Mouse (Mus musculus): ENCODE results near the gene Dlx1. TPM values are rescaled to one million over a fixed set of nuclear protein-coding genes. Genes with fewer than 3 reads are reported as not detected.

The Dlx1 gene
- polyA plus RNA-seq, 1 experiment = 0.64 TPM

DNA sequence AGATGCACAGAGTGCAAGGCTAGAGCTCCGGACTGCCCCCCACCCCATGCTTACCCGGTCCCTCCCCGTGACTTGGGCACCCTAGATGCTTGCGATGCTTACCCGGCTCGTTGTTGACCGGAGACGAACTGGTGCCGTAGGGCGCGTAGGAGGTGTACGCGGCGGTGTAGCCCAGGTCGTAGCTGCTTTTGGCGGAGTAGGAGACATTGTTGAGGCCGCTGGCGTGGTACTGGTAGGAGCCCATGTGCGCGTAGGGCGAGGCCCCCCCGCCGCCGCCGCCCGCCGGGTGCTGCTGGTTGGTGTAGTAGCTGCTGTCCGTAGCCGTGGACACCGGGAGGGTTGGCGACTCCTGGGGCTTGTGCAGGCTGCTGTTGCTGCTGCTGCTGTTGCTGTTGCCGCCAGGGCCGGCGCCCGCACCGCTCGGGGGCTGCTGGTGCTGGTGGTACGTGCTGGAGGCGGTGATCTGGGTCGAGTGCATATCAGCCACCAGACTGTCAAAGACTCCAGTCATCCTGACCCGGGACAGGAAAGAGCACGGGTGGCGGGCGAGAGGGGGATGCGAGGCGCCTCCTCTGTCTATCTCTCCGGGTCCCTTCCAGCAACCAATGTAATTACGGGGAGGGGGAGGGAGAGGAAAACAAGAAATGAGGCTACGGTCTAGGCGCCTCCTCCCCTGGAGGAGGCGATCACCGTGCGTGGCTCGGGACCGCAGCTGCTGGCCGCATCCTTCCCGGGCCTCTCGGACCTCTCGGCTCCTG is 18.1 kb downstream of the Dlx1 start:
- H3K79me2 ChIP-seq (ENCODE audit: control insufficient read depth, insufficient read depth) = peaks cover 5% of the 10 kb centered on the region
- peak overlapping the region; percentile 99 for H3K4me2 ChIP-seq (ENCODE audit: low read depth)
- H3K36me3 ChIP-seq (ENCODE audit: control insufficient read depth, insufficient read depth) = no peaks in the 10 kb centered on the region
- H3K4me3 ChIP-seq = peak overlapping the region; percentile 59
- no peak for TF ChIP-seq TCF12 (IDR thresholded peaks at IDR 0.05; ENCODE audit: insufficient read depth, poor library complexity, severe bottlenecking)
- TF ChIP-seq E2F4 (IDR thresholded peaks at IDR 0.05; ENCODE audit: insufficient read depth) = no peak
- peak; percentile 12 for TF ChIP-seq POLR2A (IDR thresholded peaks at IDR 0.05; ENCODE audit: insufficient read length, low read depth)
- TF ChIP-seq REST (IDR thresholded peaks at IDR 0.05; ENCODE audit: insufficient read depth, insufficient read length) = no peak
- peak in 1 of 3 experiments; percentile 1 for TF ChIP-seq MYOG (IDR thresholded peaks at IDR 0.05; ENCODE audit: control insufficient read depth in 1 of 3, insufficient read depth in 1 of 3, insufficient read length in 2 of 3, low read depth in 2 of 3)
- TF ChIP-seq TCF3 (IDR thresholded peaks at IDR 0.05; ENCODE audit: insufficient read length, low read depth) = no peak
- TF ChIP-seq USF1 (IDR thresholded peaks at IDR 0.05; ENCODE audit: low read depth) = no peak
- no peak for TF ChIP-seq MAX (IDR thresholded peaks at IDR 0.05; ENCODE audit: low read depth)
- peak; percentile 34 for TF ChIP-seq POLR2AphosphoS2 (IDR thresholded peaks at IDR 0.05; ENCODE audit: insufficient read length, low read depth)
- no peak for TF ChIP-seq CEBPB (IDR thresholded peaks at IDR 0.05; ENCODE audit: insufficient read depth, poor library complexity, severe bottlenecking)
- no peak for TF ChIP-seq SRF (IDR thresholded peaks at IDR 0.05; ENCODE audit: control insufficient read depth, insufficient read length, low read depth)
- no peak for TF ChIP-seq MYOD1 (IDR thresholded peaks at IDR 0.05; ENCODE audit: control insufficient read depth in 1 of 3, insufficient read length in 2 of 3, low read depth in 2 of 3)
- no peaks in the 10 kb centered on the region for H3K27me3 ChIP-seq (ENCODE audit: control insufficient read depth, insufficient read depth, insufficient read length)
- peak overlapping the region; percentile 43 for H3ac ChIP-seq (ENCODE audit: control insufficient read depth, insufficient read length)

DNA sequence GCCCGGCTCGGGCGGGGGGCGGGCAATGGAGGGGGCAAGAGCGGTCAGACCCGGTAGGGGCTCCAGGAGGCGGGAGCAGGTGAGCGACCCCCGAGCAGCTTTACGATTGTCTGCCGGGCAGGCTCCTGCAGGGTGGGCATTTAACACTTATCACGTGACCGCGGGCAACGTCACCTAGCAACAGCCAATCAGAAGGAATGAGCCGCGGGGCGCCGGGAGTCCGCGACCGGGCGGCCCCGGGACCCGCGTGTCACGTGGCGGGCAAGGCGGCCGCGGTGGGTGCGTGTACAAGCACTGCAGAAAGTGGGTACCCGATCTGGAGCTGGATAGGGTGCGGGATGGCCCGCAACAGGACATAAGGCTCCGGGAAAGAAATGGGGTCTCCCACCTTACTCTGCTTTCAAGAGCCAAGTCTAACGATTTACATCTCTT is 18.7 kb downstream of the Dlx1 start, which contains the start of gene Dlx2:
Gene Dlx2 (minus strand): TSS at position 115 of the 432 bp plus-strand sequence.
- Histone ChIP-seq H3ac (ENCODE audit: control insufficient read depth, insufficient read length) (peak within 1 kb of the TSS; percentile 43), H3K4me2 (ENCODE audit: low read depth) (peak within 1 kb of the TSS; percentile 99), H3K4me3 (peak within 1 kb of the TSS; percentile 59), H3K27me3 (ENCODE audit: control insufficient read depth, insufficient read depth, insufficient read length) (no peaks in the 10 kb centered on the region), H3K36me3 (ENCODE audit: control insufficient read depth, insufficient read depth) (no peaks in the 10 kb centered on the region), H3K79me2 (ENCODE audit: control insufficient read depth, insufficient read depth) (peaks cover 5% of the 10 kb centered on the region)
- TF ChIP-seq USF1 (IDR thresholded peaks at IDR 0.05; ENCODE audit: low read depth) (peak; percentile 84), SRF (IDR thresholded peaks at IDR 0.05; ENCODE audit: control insufficient read depth, insufficient read length, low read depth) (no peak)

GRCm38 (mm10) chr2:71547829-71548228 is 19.9 kb downstream of the Dlx1 start:
- Histone ChIP-seq H3K79me2 (ENCODE audit: control insufficient read depth, insufficient read depth) (peaks cover 5% of the 10 kb centered on the region), H3K4me3 (no peak overlapping the region), H3K36me3 (ENCODE audit: control insufficient read depth, insufficient read depth) (no peaks in the 10 kb centered on the region), H3K27me3 (ENCODE audit: control insufficient read depth, insufficient read depth, insufficient read length) (no peaks in the 10 kb centered on the region), H3K4me2 (ENCODE audit: low read depth) (no peak overlapping the region), H3ac (ENCODE audit: control insufficient read depth, insufficient read length) (no peak overlapping the region)
- no peak for TF ChIP-seq TCF12 (IDR thresholded peaks at IDR 0.05; ENCODE audit: insufficient read depth, poor library complexity, severe bottlenecking)
- TF ChIP-seq REST (IDR thresholded peaks at IDR 0.05; ENCODE audit: insufficient read depth, insufficient read length) = no peak
- TF ChIP-seq CEBPB (IDR thresholded peaks at IDR 0.05; ENCODE audit: insufficient read depth, poor library complexity, severe bottlenecking) = no peak
- no peak for TF ChIP-seq MYOD1 (IDR thresholded peaks at IDR 0.05; ENCODE audit: control insufficient read depth in 1 of 3, insufficient read length in 2 of 3, low read depth in 2 of 3)
- no peak for TF ChIP-seq E2F4 (IDR thresholded peaks at IDR 0.05; ENCODE audit: insufficient read depth)
- TF ChIP-seq TCF3 (IDR thresholded peaks at IDR 0.05; ENCODE audit: insufficient read length, low read depth) = no peak
- TF ChIP-seq SRF (IDR thresholded peaks at IDR 0.05; ENCODE audit: control insufficient read depth, insufficient read length, low read depth) = no peak
- TF ChIP-seq POLR2A (IDR thresholded peaks at IDR 0.05; ENCODE audit: insufficient read length, low read depth) = no peak
- no peak for TF ChIP-seq MAX (IDR thresholded peaks at IDR 0.05; ENCODE audit: low read depth)
- no peak for TF ChIP-seq MYOG (IDR thresholded peaks at IDR 0.05; ENCODE audit: control insufficient read depth in 1 of 3, insufficient read depth in 1 of 3, insufficient read length in 2 of 3, low read depth in 2 of 3)
- TF ChIP-seq USF1 (IDR thresholded peaks at IDR 0.05; ENCODE audit: low read depth) = no peak
- TF ChIP-seq POLR2AphosphoS2 (IDR thresholded peaks at IDR 0.05; ENCODE audit: insufficient read length, low read depth) = no peak

- no peaks in the 10 kb centered on the region for H3K36me3 ChIP-seq (ENCODE audit: control insufficient read depth, insufficient read depth)
- TF ChIP-seq E2F4 (IDR thresholded peaks at IDR 0.05; ENCODE audit: insufficient read depth) = no peak
- no peak for TF ChIP-seq MYOD1 (IDR thresholded peaks at IDR 0.05; ENCODE audit: control insufficient read depth in 1 of 3, insufficient read length in 2 of 3, low read depth in 2 of 3)
- no peak for TF ChIP-seq POLR2AphosphoS2 (IDR thresholded peaks at IDR 0.05; ENCODE audit: insufficient read length, low read depth)
- no peak for TF ChIP-seq REST (IDR thresholded peaks at IDR 0.05; ENCODE audit: insufficient read depth, insufficient read length)
- no peak for TF ChIP-seq USF1 (IDR thresholded peaks at IDR 0.05; ENCODE audit: low read depth)
- no peak for TF ChIP-seq TCF3 (IDR thresholded peaks at IDR 0.05; ENCODE audit: insufficient read length, low read depth)
- no peak for TF ChIP-seq CEBPB (IDR thresholded peaks at IDR 0.05; ENCODE audit: insufficient read depth, poor library complexity, severe bottlenecking)
- no peak for TF ChIP-seq SRF (IDR thresholded peaks at IDR 0.05; ENCODE audit: control insufficient read depth, insufficient read length, low read depth)
- TF ChIP-seq MAX (IDR thresholded peaks at IDR 0.05; ENCODE audit: low read depth) = no peak
- TF ChIP-seq TCF12 (IDR thresholded peaks at IDR 0.05; ENCODE audit: insufficient read depth, poor library complexity, severe bottlenecking) = no peak
- TF ChIP-seq MYOG (IDR thresholded peaks at IDR 0.05; ENCODE audit: control insufficient read depth in 1 of 3, insufficient read depth in 1 of 3, insufficient read length in 2 of 3, low read depth in 2 of 3) = no peak
- TF ChIP-seq POLR2A (IDR thresholded peaks at IDR 0.05; ENCODE audit: insufficient read length, low read depth) = no peak
- H3K4me2 ChIP-seq (ENCODE audit: low read depth) = no peak overlapping the region
- H3K79me2 ChIP-seq (ENCODE audit: control insufficient read depth, insufficient read depth) = no peaks in the 10 kb centered on the region
- H3ac ChIP-seq (ENCODE audit: control insufficient read depth, insufficient read length) = no peak overlapping the region
- H3K27me3 ChIP-seq (ENCODE audit: control insufficient read depth, insufficient read depth, insufficient read length) = no peaks in the 10 kb centered on the region
- H3K4me3 ChIP-seq = no peak overlapping the region
Measured at GRCm38 (mm10) chr2:71550330-71550729, 22.4 kb downstream of the Dlx1 start.
